Mouse (Mus musculus) central nervous system, embryonic 11.5 days (tissue): ENCODE results near the gene Slc22a13. TPM values are rescaled to one million over a fixed set of nuclear protein-coding genes. Genes with fewer than 3 reads are reported as not detected.

Experiments used
- polyA plus RNA-seq: library from polyadenylated mRNA; depleted of rRNA; stranded (reverse); fragments of >200 nt; gene quantifications from 2 replicates; pipeline ENCODE4 v1.2.3, GENCODE M21; 2012; rRNA removed

Gene Slc22a13
- 0.05 TPM in 1 of 2 replicates, not detected in the other for polyA plus RNA-seq

GRCm38 (mm10) chr9:119208998-119209397 lies at the start of gene Slc22a13:
Slc22a13 (minus strand) TSS chr9:119209098.

GRCm38 (mm10) chr9:119158861-119159260 lies 50.0 kb downstream of the Slc22a13 start, which contains the start of gene Gm47289:
Gm47289 (plus strand) TSS chr9:119159161.

GRCm38 (mm10) chr9:119156278-119157201 lies 52.4 kb downstream of the Slc22a13 start, which contains the start of gene Acaa1b:
Acaa1b (minus strand) TSS chr9:119157093.

Other genes with a start within 250 kb of the Slc22a13 start
- gene Vill, start 156.3 kb downstream of the Slc22a13 start, polyA plus RNA-seq: 10.0 and 21.2 TPM in 2 replicates
- gene Plcd1, start 115.6 kb downstream of the Slc22a13 start, polyA plus RNA-seq: 26.3 and 28.3 TPM in 2 replicates
- gene Dlec1, start 106.6 kb downstream of the Slc22a13 start, polyA plus RNA-seq: 1.9 and 2.9 TPM in 2 replicates
- gene Acaa1b, start 52.0 kb downstream of the Slc22a13 start, polyA plus RNA-seq: 1.3 TPM in 2 replicates
- not detected in 2 replicates for gene Gm47289, start 49.9 kb downstream of the Slc22a13 start, polyA plus RNA-seq
- 44.9 and 46.7 TPM in 2 replicates for gene Oxsr1, start 113.3 kb upstream of the Slc22a13 start, polyA plus RNA-seq
- 80.0 and 89.0 TPM in 2 replicates for gene Acaa1a, start 130.6 kb upstream of the Slc22a13 start, polyA plus RNA-seq
- gene Myd88, start 132.3 kb upstream of the Slc22a13 start, polyA plus RNA-seq: 5.0 and 5.9 TPM in 2 replicates
- gene Xylb, start 148.3 kb upstream of the Slc22a13 start, polyA plus RNA-seq: 6.5 and 11.1 TPM in 2 replicates
- not detected in 2 replicates for gene Slc22a14, start 156.5 kb upstream of the Slc22a13 start, polyA plus RNA-seq
- 34.5 and 46.1 TPM in 2 replicates for gene Acvr2b, start 193.0 kb upstream of the Slc22a13 start, polyA plus RNA-seq
- gene Exog, start 235.8 kb upstream of the Slc22a13 start, polyA plus RNA-seq: 17.5 and 18.9 TPM in 2 replicates